Mouse (Mus musculus) G1E (cell line): ENCODE data around the gene Tmprss7.

ENCODE experiments used
- CTCF ChIP-seq: IDR thresholded peaks from 2 replicates; pipeline ENCODE4 v1.5.1; 2012; ENCODE audit warnings: low read depth, low read length, inconsistent platforms, mixed read lengths
- GATA1 ChIP-seq: IDR thresholded peaks from 2 replicates; pipeline ENCODE4 v1.6.1; 2012; ENCODE audit warnings: borderline replicate concordance, low read length, inconsistent platforms, mixed read lengths
- GATA2 ChIP-seq: IDR thresholded peaks from 2 replicates; pipeline ENCODE4 v1.6.1; 2012; ENCODE audit warnings: low read depth, low read length, inconsistent platforms, borderline replicate concordance
- POLR2AphosphoS5 ChIP-seq: IDR thresholded peaks from 2 replicates; pipeline ENCODE4 v1.6.1; 2012; ENCODE audit warnings: low read depth, low read length, inconsistent platforms; ENCODE audit not compliant: insufficient replicate concordance
- TAL1 ChIP-seq: conservative IDR thresholded peaks from 2 replicates; pipeline ENCODE4 v1.6.1; 2012; ENCODE audit warnings: low read depth, low read length, inconsistent platforms, mixed read lengths

GRCm38 (mm10) chr16:45695445-45696160, 2.1 kb upstream of the Tmprss7 start:
- TF ChIP-seq CTCF (no peak), TAL1 (no peak), POLR2AphosphoS5 (no peak), GATA1 (no peak), GATA2 (no peak)
